Mouse (Mus musculus) brown adipose tissue, adult 24 weeks (tissue): ENCODE data around the gene Slc11a1. TPM values are rescaled to one million over a fixed set of nuclear protein-coding genes. Genes with fewer than 3 reads are reported as not detected.
"Not testable (repeated sequence)": the region's sequence is repeated elsewhere in the genome, so short reads cannot be mapped to it uniquely, and the experiment has no call there.

ENCODE experiments used
- H3K27ac ChIP-seq: fragments of 200-500 bp; replicated peaks from 2 replicates; pipeline ENCODE4 v1.5.1; 2012; ENCODE audit warnings: low read depth, mild to moderate bottlenecking, low read length
- H3K4me1 ChIP-seq: fragments of 200-500 bp; 2 replicates; pipeline ENCODE4 v1.6.1; 2012; ENCODE audit warnings: low read length, mixed read lengths; ENCODE audit not compliant: control insufficient read depth, insufficient read depth, insufficient read length
- H3K4me3 ChIP-seq: fragments of 200-500 bp; 2 replicates; pipeline ENCODE4 v1.5.1; 2012; ENCODE audit warnings: low read depth, mild to moderate bottlenecking, low read length, moderate library complexity; ENCODE audit not compliant: insufficient read depth
- polyA plus RNA-seq: library from polyadenylated mRNA; stranded (reverse); fragments of >200 nt; gene quantifications from 2 replicates; pipeline ENCODE4 v1.2.4, GENCODE M21; 2012; ENCODE audit not compliant: missing spikeins, insufficient read depth, insufficient read length

Gene Slc11a1
- polyA plus RNA-seq: 1.5 and 5.8 TPM in 2 replicates

- Histone ChIP-seq H3K4me1 (0 out of 2 replicates have a peak, but pooled peaks cover 5% of the 10 kb centered on the region), H3K27ac (peak within 1 kb of the TSS; percentile 86), H3K4me3 (peak within 1 kb of the TSS; percentile 43)
Observed at GRCm38 (mm10) chr1:74374980-74375379, at the start of gene Slc11a1. TSS of gene Slc11a1 (plus strand) at chr1:74375195.

GRCm38 (mm10) chr1:74326916-74327315 lies 48.1 kb upstream of the Slc11a1 start:
- H3K27ac ChIP-seq, H3K4me3 ChIP-seq, H3K4me1 ChIP-seq: not testable (repeated sequence)

DNA sequence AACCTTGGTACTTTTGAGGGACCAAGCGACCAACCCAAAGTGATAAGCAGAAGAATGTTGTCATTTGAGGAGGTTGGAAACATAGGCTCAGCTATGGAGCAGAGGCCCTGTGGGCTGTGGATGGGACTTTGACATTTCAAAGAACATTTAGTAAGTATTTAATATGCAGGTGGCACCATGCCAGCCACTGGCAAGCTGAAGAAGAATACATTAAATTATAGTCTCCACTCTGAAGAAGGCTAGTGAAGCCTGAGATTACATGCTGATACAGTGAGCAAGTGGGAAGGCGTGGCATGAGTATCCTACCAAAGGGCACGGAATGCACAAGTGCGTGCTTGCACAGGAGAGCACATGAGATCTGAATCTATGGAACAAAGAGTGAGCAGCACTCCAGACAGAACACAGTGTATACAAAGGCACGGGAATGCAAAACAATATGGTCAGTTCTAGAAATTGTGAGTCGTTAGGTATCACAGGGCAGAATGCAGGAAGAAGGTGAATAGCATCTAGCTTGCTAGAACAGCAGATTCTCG lies 45.0 kb upstream of the Slc11a1 start:
- Histone ChIP-seq H3K4me3 (no peak overlapping the region), H3K27ac (no peak overlapping the region), H3K4me1 (peaks cover 9% of the 10 kb centered on the region)

GRCm38 (mm10) chr1:74331046-74331681 lies 43.8 kb upstream of the Slc11a1 start:
- Histone ChIP-seq H3K4me1 (peaks cover 17% of the 10 kb centered on the region), H3K27ac (peak overlapping the region; percentile 49), H3K4me3 (no peak overlapping the region)

GRCm38 (mm10) chr1:74332241-74332763 lies 42.7 kb upstream of the Slc11a1 start:
- Histone ChIP-seq H3K4me3 (peak overlapping the region; percentile 64), H3K27ac (peak overlapping the region; percentile 70), H3K4me1 (peaks cover 22% of the 10 kb centered on the region)

GRCm38 (mm10) chr1:74332930-74333329 lies 42.1 kb upstream of the Slc11a1 start:
- Histone ChIP-seq H3K27ac (peak overlapping the region; percentile 70), H3K4me1 (peaks cover 27% of the 10 kb centered on the region)

GRCm38 (mm10) chr1:74334607-74335006 lies 40.4 kb upstream of the Slc11a1 start:
- Histone ChIP-seq H3K4me1 (peaks cover 44% of the 10 kb centered on the region), H3K4me3 (peak overlapping the region; percentile 34), H3K27ac (peak overlapping the region; percentile 83)

More at GRCm38 (mm10) chr1:74332930-74333329, 42.1 kb upstream of the Slc11a1 start:
- peak overlapping the region; percentile 64 for H3K4me3 ChIP-seq

GRCm38 (mm10) chr1:74335033-74335432 lies 40.0 kb upstream of the Slc11a1 start:
- Histone ChIP-seq H3K4me3 (peak overlapping the region; percentile 9), H3K4me1 (peaks cover 48% of the 10 kb centered on the region), H3K27ac (peak overlapping the region; percentile 83)

DNA sequence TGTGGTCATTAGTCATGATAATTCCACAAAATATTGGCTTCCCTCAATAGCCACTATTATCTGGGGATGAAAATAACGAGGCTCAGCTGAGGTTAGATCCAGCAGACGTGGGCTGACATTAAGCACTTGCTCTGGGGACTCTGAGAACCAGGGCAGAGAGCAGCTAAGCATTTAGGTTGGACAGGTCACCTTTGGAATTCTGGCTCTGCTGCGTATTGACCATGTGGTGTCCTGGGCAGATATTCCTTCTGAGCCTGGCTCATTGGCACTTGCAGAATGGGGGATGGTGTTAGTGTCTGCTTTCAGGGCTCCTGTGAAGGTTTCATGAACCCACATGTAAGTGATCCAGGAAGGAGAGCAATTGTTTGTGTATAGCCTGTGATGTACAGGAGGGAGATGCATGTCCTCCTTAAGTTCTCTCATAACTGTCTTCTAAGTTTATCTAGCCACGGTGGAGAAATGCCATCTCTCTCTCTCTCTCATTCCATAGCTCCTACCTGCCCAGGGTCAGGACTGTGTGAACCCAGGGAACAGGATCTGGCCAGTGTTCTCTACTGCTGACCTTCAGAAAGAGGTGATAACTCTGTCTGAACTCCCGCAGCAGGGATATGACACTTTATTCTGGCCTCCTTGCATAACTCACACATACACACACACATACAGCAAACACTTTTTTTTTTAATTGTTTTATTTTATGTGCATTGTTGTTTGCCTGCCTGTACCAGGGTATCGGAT lies 39.4 kb upstream of the Slc11a1 start:
- Histone ChIP-seq H3K4me1 (peaks cover 54% of the 10 kb centered on the region), H3K27ac (peak overlapping the region; percentile 78)

DNA sequence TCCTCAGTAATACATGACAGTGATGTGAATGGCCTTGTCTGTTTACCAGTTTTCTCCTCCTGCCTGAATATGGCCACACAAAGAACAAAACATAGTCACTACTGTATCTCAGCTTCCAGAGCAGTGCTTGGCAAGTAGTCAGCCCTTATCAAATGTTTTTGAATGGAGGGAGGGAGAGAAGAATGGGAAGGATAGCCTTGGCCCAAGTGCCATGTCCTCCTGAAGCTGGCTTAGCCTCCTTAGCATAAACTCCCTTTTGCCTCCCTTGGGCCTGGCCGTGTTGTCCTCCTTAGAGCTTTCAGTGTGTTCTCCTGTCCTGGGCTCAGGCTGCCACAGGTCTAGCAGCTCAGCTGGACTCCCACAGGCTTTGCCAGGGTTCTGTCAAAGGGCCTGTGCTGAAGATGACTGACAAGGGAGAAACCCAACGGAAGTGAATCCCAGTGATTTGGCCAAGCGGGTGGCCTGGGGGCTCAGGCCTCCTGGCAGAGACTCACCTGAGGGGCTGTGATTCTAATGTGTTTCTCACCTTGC lies 37.7 kb upstream of the Slc11a1 start:
- Histone ChIP-seq H3K4me3 (no peak overlapping the region), H3K4me1 (peaks cover 53% of the 10 kb centered on the region), H3K27ac (peak overlapping the region; percentile 2; the same call in 1 of the 2 replicates)

More for the DNA sequence above, 39.4 kb upstream of the Slc11a1 start:
- H3K4me3 ChIP-seq: peak overlapping the region; percentile 9; the same call in 1 of the 2 replicates

- Histone ChIP-seq H3K4me3 (no peak overlapping the region), H3K27ac (peak overlapping the region; percentile 47), H3K4me1 (peaks cover 53% of the 10 kb centered on the region)
Observed at GRCm38 (mm10) chr1:74338013-74338412, 37.0 kb upstream of the Slc11a1 start.

DNA sequence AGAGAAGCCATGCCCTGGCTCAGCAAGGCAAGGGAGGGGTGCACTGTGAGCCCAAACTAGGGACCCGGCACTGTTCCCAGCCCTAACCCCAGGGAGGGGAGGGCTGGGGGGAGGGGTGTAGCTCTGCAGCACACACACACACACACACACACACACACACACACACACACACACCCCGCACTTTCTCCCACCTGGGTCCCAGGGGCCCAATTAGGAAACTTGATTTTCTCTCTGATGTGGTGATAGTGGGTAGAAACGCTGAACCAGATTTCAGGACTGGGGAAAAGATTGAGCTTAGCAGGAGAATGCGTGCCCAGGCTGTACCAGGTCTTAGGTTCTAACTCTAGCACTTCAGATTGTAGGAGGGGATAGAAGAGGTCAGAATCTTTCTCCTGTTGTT lies 36.4 kb upstream of the Slc11a1 start:
- peak overlapping the region; percentile 47; the same call in 1 of the 2 replicates for H3K27ac ChIP-seq
- H3K4me3 ChIP-seq: no peak overlapping the region
- peaks cover 58% of the 10 kb centered on the region for H3K4me1 ChIP-seq

- peak overlapping the region; percentile 57 for H3K27ac ChIP-seq
- H3K4me3 ChIP-seq: no peak overlapping the region
- peaks cover 63% of the 10 kb centered on the region for H3K4me1 ChIP-seq
Observed at GRCm38 (mm10) chr1:74339917-74340316, 35.1 kb upstream of the Slc11a1 start.

DNA sequence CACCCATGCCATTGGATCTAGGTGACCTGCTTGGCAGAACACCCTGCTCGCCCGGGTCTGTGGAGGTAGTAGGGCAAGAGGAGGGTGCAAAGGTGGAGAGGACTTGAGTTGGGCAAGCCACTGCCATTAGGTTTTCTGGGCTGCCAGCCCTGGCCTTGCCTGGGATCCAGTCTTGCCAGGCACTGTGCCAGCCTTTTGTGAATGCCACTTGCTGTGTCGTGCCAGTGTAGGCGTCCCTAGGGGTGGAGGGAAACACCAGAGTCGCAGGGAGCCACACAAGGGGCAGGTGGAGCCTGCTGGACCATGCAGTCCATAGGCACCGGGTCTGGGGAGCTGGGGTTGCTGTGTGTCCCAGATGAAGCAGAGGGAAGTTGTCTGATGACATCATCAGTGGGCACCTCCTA lies 34.6 kb upstream of the Slc11a1 start:
- Histone ChIP-seq H3K27ac (peak overlapping the region; percentile 57), H3K4me1 (peaks cover 63% of the 10 kb centered on the region), H3K4me3 (no peak overlapping the region)

DNA sequence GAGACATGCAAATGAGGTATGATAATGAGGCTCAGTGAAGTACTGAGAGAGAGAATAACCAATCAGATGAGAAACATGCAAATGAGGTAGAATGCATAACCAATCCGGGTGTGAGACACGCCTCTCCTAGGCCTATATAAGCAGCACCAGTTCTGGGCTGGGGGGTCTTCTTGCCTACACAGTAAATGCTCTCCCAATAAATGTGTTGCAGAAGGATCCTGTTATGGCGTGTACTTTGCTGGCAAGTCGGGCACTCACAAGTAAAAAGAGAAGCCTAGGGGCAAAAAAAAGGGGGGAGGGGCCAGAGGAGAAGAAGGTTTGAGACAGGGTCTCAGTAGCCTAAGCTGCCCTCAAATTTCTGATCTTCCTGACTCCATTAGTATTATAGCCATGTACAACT lies 34.0 kb upstream of the Slc11a1 start:
- not testable (repeated sequence) for H3K27ac ChIP-seq, H3K4me3 ChIP-seq
- H3K4me1 ChIP-seq: peaks cover 59% of the 10 kb centered on the region
